Mouse (Mus musculus) embryonic facial prominence, embryonic 15.5 days (tissue): ENCODE data around the gene Col23a1. TPM values are rescaled to one million over a fixed set of nuclear protein-coding genes. Genes with fewer than 3 reads are reported as not detected.
A peak's percentile ranks its signal among the peaks of the same experiment; 100 is the strongest.
"Not testable (repeated sequence)": the region's sequence is repeated elsewhere in the genome, so short reads cannot be mapped to it uniquely, and the experiment has no call there.

Experiments
- ATAC-seq: fragments of 200-750 bp; cut with Nextera tagmentation; 2 replicates; pipeline ENCODE4 v1.8.0; 2017; ENCODE audit warnings: low read depth, moderate TSS enrichment; ENCODE audit not compliant: insufficient number of reproducible peaks, low FRiP score, low TSS enrichment
- H3K27ac ChIP-seq: fragments of 300-500 bp; sonication (generic); replicated peaks from 2 replicates; pipeline ENCODE4 v1.5.1; 2015; ENCODE audit warnings: mild to moderate bottlenecking, inconsistent platforms
- H3K27me3 ChIP-seq: fragments of 300-500 bp; sonication (generic); 2 replicates; pipeline ENCODE4 v1.6.1; 2015; ENCODE audit warnings: inconsistent platforms
- H3K36me3 ChIP-seq: fragments of 300-500 bp; sonication (generic); 2 replicates; pipeline ENCODE4 v1.6.1; 2015; ENCODE audit warnings: mild to moderate bottlenecking, inconsistent platforms
- H3K4me1 ChIP-seq: fragments of 300-500 bp; sonication (generic); 2 replicates; pipeline ENCODE4 v1.6.1; 2015; ENCODE audit warnings: inconsistent platforms
- H3K4me2 ChIP-seq: fragments of 300-500 bp; sonication (generic); replicated peaks from 2 replicates; pipeline ENCODE4 v1.6.1; 2015; ENCODE audit warnings: mild to moderate bottlenecking, inconsistent platforms
- H3K4me3 ChIP-seq: fragments of 300-500 bp; sonication (generic); replicated peaks from 2 replicates; pipeline ENCODE4 v1.5.1; 2015; ENCODE audit warnings: mild to moderate bottlenecking, inconsistent platforms
- H3K9ac ChIP-seq: fragments of 300-500 bp; sonication (generic); 2 replicates; pipeline ENCODE4 v1.6.1; 2015; ENCODE audit warnings: inconsistent platforms
- H3K9me3 ChIP-seq: fragments of 300-500 bp; sonication (generic); replicated peaks from 2 replicates; pipeline ENCODE4 v1.6.1; 2016; ENCODE audit warnings: inconsistent platforms
- WGBS: fragments of 180-500 bp; shearing (Covaris S2); methylation state at CpG from one replicate; pipeline ENCODE4 v1.1.7; 2015; 5-methylcytosine and 5-hydroxymethylcytosine counted together
- polyA plus RNA-seq: library from polyadenylated mRNA; unstranded; fragments of >200 nt; fragmentation: Nextera tagmentation; extraction: Ambion mirVana; gene quantifications from 2 replicates; pipeline ENCODE4 v1.2.1, GENCODE M21; 2015

Col23a1 gene
- polyA plus RNA-seq, 1 experiment from 2014 or later, result 26.2 TPM

GRCm38 (mm10) chr11:51593849-51594248, 304.1 kb downstream of the Col23a1 start:
- peaks cover 93% of the 10 kb centered on the region for H3K36me3 ChIP-seq
- no peak for ATAC-seq
- H3K4me1 ChIP-seq, result 0 out of 2 replicates have a peak, but pooled peaks cover 3% of the 10 kb centered on the region
- no peak overlapping the region for H3K4me3 ChIP-seq
- H3K27ac ChIP-seq, result no peak overlapping the region
- no peaks in the 10 kb centered on the region for H3K27me3 ChIP-seq
- no peak overlapping the region for H3K4me2 ChIP-seq
- H3K9me3 ChIP-seq, result no peaks in the 10 kb centered on the region
- WGBS, result 86% methylated on average over 6 of the region's 6 CpGs
- no peak overlapping the region for H3K9ac ChIP-seq

GRCm38 (mm10) chr11:51594715-51595350, 305.1 kb downstream of the Col23a1 start:
- H3K4me1 ChIP-seq, result 0 out of 2 replicates have a peak, but pooled peaks cover 3% of the 10 kb centered on the region
- H3K9ac ChIP-seq, result no peak overlapping the region
- no peak overlapping the region for H3K4me3 ChIP-seq
- H3K27me3 ChIP-seq, result no peaks in the 10 kb centered on the region
- H3K36me3 ChIP-seq, result peaks cover 93% of the 10 kb centered on the region
- no peak for ATAC-seq
- H3K9me3 ChIP-seq, result no peaks in the 10 kb centered on the region
- H3K4me2 ChIP-seq, result no peak overlapping the region
- 66% methylated on average over 3 of the region's 3 CpGs for WGBS
- H3K27ac ChIP-seq, result no peak overlapping the region

GRCm38 (mm10) chr11:51595459-51596083, 305.9 kb downstream of the Col23a1 start:
- Histone ChIP-seq H3K9ac (no peak overlapping the region), H3K27me3 (no peaks in the 10 kb centered on the region), H3K27ac (no peak overlapping the region), H3K4me3 (no peak overlapping the region), H3K36me3 (peaks cover 94% of the 10 kb centered on the region), H3K4me2 (no peak overlapping the region), H3K9me3 (no peaks in the 10 kb centered on the region), H3K4me1 (0 out of 2 replicates have a peak, but pooled peaks cover 3% of the 10 kb centered on the region)
- 63% methylated on average over 1 of the region's 1 CpGs for WGBS
- no peak for ATAC-seq

GRCm38 (mm10) chr11:51597553-51597952, 307.8 kb downstream of the Col23a1 start:
- Histone ChIP-seq H3K4me1 (peaks cover 14% of the 10 kb centered on the region), H3K4me2 (no peak overlapping the region), H3K9me3 (no peaks in the 10 kb centered on the region), H3K9ac (no peak overlapping the region), H3K4me3 (no peak overlapping the region), H3K27ac (no peak overlapping the region), H3K36me3 (peaks cover 95% of the 10 kb centered on the region), H3K27me3 (no peaks in the 10 kb centered on the region)
- ATAC-seq, result no peak
- 77% methylated on average over 2 of the region's 2 CpGs for WGBS

GRCm38 (mm10) chr11:51602253-51602652, 312.5 kb downstream of the Col23a1 start:
- Histone ChIP-seq H3K27me3 (no peaks in the 10 kb centered on the region), H3K4me1 (peaks cover 45% of the 10 kb centered on the region), H3K9ac (no peak overlapping the region), H3K4me3 (no peak overlapping the region), H3K4me2 (no peak overlapping the region), H3K9me3 (no peaks in the 10 kb centered on the region), H3K27ac (no peak overlapping the region), H3K36me3 (peaks cover 81% of the 10 kb centered on the region)
- no peak for ATAC-seq
- 87% methylated on average over 3 of the region's 3 CpGs for WGBS

GRCm38 (mm10) chr11:51605602-51606446, 316.1 kb downstream of the Col23a1 start:
- Histone ChIP-seq H3K36me3 (peaks cover 45% of the 10 kb centered on the region), H3K9ac (peak overlapping the region; percentile 100), H3K27me3 (no peaks in the 10 kb centered on the region), H3K4me1 (peaks cover 46% of the 10 kb centered on the region), H3K9me3 (no peaks in the 10 kb centered on the region), H3K27ac (peak overlapping the region; percentile 95), H3K4me2 (peak overlapping the region; percentile 68), H3K4me3 (peak overlapping the region; percentile 95)
- WGBS, result under 1% methylated on average over 62 of the region's 81 CpGs
- peak; percentile 77 for ATAC-seq

- WGBS, result under 1% methylated on average over 74 of the region's 91 CpGs
- H3K27ac ChIP-seq, result peak within 1 kb of the TSS; percentile 95
- no peaks in the 10 kb centered on the region for H3K27me3 ChIP-seq
Observed at GRCm38 (mm10) chr11:51606447-51607095, 316.9 kb downstream of the Col23a1 start, which contains the start of gene Hnrnpab. Gene Hnrnpab, minus strand, starts transcription at chr11:51606847.

GRCm38 (mm10) chr11:51607096-51607738, 317.5 kb downstream of the Col23a1 start:
- 8% methylated on average over 15 of the region's 15 CpGs for whole genome bisulfite sequencing

More at GRCm38 (mm10) chr11:51606447-51607095, 316.9 kb downstream of the Col23a1 start, which contains the start of gene Hnrnpab:
- Histone ChIP-seq H3K4me2 (peak within 1 kb of the TSS; percentile 68), H3K9ac (peak within 1 kb of the TSS; percentile 100), H3K9me3 (no peaks in the 10 kb centered on the region), H3K36me3 (peaks cover 37% of the 10 kb centered on the region), H3K4me1 (peaks cover 45% of the 10 kb centered on the region), H3K4me3 (peak within 1 kb of the TSS; percentile 95)
- ATAC-seq, result peak; percentile 92

GRCm38 (mm10) chr11:51609266-51609909, 319.7 kb downstream of the Col23a1 start:
- no peak overlapping the region for H3K4me3 ChIP-seq
- H3K4me1 ChIP-seq, result peaks cover 19% of the 10 kb centered on the region
- H3K9me3 ChIP-seq, result no peaks in the 10 kb centered on the region
- H3K36me3 ChIP-seq, result peaks cover 9% of the 10 kb centered on the region
- H3K9ac ChIP-seq, result no peak overlapping the region
- no peak overlapping the region for H3K27ac ChIP-seq
- WGBS, result 74% methylated on average over 3 of the region's 3 CpGs
- ATAC-seq, result no peak
- no peaks in the 10 kb centered on the region for H3K27me3 ChIP-seq
- no peak overlapping the region for H3K4me2 ChIP-seq

More at GRCm38 (mm10) chr11:51607096-51607738, 317.5 kb downstream of the Col23a1 start:
- Histone ChIP-seq H3K27me3 (no peaks in the 10 kb centered on the region), H3K4me3 (peak overlapping the region; percentile 95), H3K36me3 (peaks cover 31% of the 10 kb centered on the region), H3K9ac (peak overlapping the region; percentile 69), H3K27ac (peak overlapping the region; percentile 82), H3K4me1 (peaks cover 38% of the 10 kb centered on the region), H3K9me3 (no peaks in the 10 kb centered on the region), H3K4me2 (peak overlapping the region; percentile 67)
- ATAC-seq, result peak; percentile 32

- H3K4me2 ChIP-seq, H3K9ac ChIP-seq, H3K4me3 ChIP-seq, ATAC-seq, H3K36me3 ChIP-seq, H3K27ac ChIP-seq, H3K9me3 ChIP-seq, H3K27me3 ChIP-seq: not testable (repeated sequence)
- 86% methylated on average over 5 of the region's 5 CpGs for WGBS
- peaks cover 17% of the 10 kb centered on the region for H3K4me1 ChIP-seq
Observed at GRCm38 (mm10) chr11:51609940-51610339, 320.2 kb downstream of the Col23a1 start.
